Mouse (Mus musculus): ENCODE results near the gene Gm8122. TPM values are rescaled to one million over a fixed set of nuclear protein-coding genes. Genes with fewer than 3 reads are reported as not detected.

The Gm8122 gene
- polyA plus RNA-seq (2012; rRNA removed) = not detected in 2 replicates

DNA sequence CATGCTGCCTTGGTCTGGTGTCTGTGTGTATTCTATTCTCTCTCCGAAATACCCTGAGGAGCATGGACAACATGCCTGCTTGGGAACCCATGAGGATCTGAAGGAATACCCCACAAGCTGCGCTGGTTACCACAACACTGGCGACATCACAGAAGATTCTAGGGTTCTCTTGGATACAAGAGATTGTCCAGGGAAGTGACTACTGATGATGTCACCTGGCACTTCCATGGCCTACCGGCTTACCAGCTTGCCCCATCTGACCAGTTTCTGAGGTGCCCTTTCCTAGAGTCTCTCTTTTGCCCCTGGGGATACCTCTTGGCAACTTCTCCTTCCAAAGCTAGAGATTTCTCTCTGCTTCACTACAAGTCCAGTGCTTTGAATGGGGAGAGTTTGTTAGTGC is at the start of gene Gm8122:
Gene Gm8122 (minus strand): TSS at position 101 of the 400 bp plus-strand sequence.

DNA sequence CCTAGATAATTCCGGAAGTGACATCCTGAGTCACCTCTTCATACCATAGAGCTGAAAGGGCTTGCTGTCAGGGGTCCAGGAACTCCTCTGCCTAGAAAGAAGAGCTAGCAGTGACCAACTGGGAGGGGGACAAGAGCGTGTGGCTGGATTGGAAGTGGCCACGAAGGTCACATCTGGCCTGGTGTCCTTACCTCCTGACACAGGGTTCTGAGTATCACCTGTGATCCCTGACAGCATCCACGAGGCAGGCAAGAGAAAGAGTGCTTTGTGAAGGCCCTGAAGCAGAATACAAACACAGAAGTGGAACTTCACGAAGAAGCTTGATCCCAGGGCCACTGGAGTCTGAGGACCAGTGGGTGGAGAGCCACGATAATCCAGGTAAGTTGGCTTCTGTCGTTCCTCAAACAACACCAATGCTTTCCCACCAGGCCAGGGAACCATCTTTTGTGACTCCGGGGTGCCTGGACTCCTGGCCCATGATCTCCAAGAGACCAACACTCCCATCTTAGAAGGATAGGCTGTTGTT is 39.9 kb upstream of the Gm8122 start, which contains the start of gene Gm9732:
Gene Gm9732 (plus strand): TSS at position 51 of the 526 bp plus-strand sequence.

GRCm38 (mm10) chr14:43258349-43258748 is 23.2 kb upstream of the Gm8122 start, which contains the start of gene Gm8126:
Gene Gm8126, plus strand, starts transcription at chr14:43258649.

Other genes with a start within 250 kb of the Gm8122 start
- not detected in 2 replicates for gene Gm8082, start 241.7 kb downstream of the Gm8122 start, polyA plus RNA-seq (2012; rRNA removed)
- not detected in 2 replicates for gene Gm10376, start 219.7 kb downstream of the Gm8122 start, polyA plus RNA-seq (2012; rRNA removed)
- not detected in 2 replicates for gene Gm8094, start 158.7 kb downstream of the Gm8122 start, polyA plus RNA-seq (2012; rRNA removed)
- 0.04 TPM in 1 of 2 replicates, not detected in the other for gene Gm8104, start 134.7 kb downstream of the Gm8122 start, polyA plus RNA-seq (2012; rRNA removed)
- gene Gm7233, start 55.4 kb downstream of the Gm8122 start, polyA plus RNA-seq (2012; rRNA removed) = 0.05 and 0.11 TPM in 2 replicates
- not detected in 2 replicates for gene Gm8126, start 23.3 kb upstream of the Gm8122 start, polyA plus RNA-seq (2012; rRNA removed)
- gene Gm9732, start 39.7 kb upstream of the Gm8122 start, polyA plus RNA-seq (2012; rRNA removed) = not detected in 2 replicates
- not detected in 2 replicates for gene Gm8127, start 58.5 kb upstream of the Gm8122 start, polyA plus RNA-seq (2012; rRNA removed)
- not detected in 2 replicates for gene 1700001F09Rik, start 112.5 kb upstream of the Gm8122 start, polyA plus RNA-seq (2012; rRNA removed)
- not detected in 2 replicates for gene Gm8138, start 181.0 kb upstream of the Gm8122 start, polyA plus RNA-seq (2012; rRNA removed)

Data from central nervous system, embryonic 18 days (tissue).